11 mouse cellular contexts compared by ENCODE assay signal in genomic region chr4:87881995-87882394, GRCm38 (mm10).
"Had no signal": no experiment of that assay in that cellular context is flagged by ENCODE, and none has a peak within 500 bp of the region (broad histone marks: within the 10 kb centered on the region; RNA-seq: fewer than 3 reads in every experiment).

No protein-coding gene starts in this region.

- H3K27me3 ChIP-seq: limb, embryonic 12.5 days; midbrain, embryonic 13.5 days had no signal

- H3K4me2 ChIP-seq: limb, embryonic 12.5 days; midbrain, embryonic 13.5 days had no signal

- H3K36me3 ChIP-seq: limb, embryonic 12.5 days; midbrain, embryonic 13.5 days had no signal

- DNase-seq: kidney, adult 8-10 months; kidney, postnatal 25 days; lung, adult 2 months; lung, postnatal 36 days; right cerebral cortex, postnatal 14 days; thymus, adult 18-20 months; thymus, postnatal 14 days had no signal

- H3K9me3 ChIP-seq: limb, embryonic 12.5 days; midbrain, embryonic 13.5 days had no signal

- H3K9ac ChIP-seq: limb, embryonic 12.5 days; midbrain, embryonic 13.5 days had no signal

- H3K4me1 ChIP-seq: limb, embryonic 12.5 days had no signal

- H3K27ac ChIP-seq: hindbrain, postnatal 0 days; limb, embryonic 12.5 days; midbrain, embryonic 13.5 days had no signal

- H3K4me3 ChIP-seq: limb, embryonic 12.5 days; midbrain, embryonic 13.5 days had no signal

- ATAC-seq: hindbrain, postnatal 0 days; lung, postnatal 0 days; midbrain, embryonic 13.5 days had no signal
